Mouse (Mus musculus) regulatory T cell (primary cell): ENCODE data around the gene Plk3.

Source experiments
- in situ Hi-C: fragments of 300-600 bp; cut with MboI, MseI; formaldehyde crosslinking; loops from one replicate; pipeline ENCODE4 v1.15.1; 2025; ENCODE audit warnings: high pct_unique_total_duplicates

Gene Plk3

GRCm38 (mm10) chr4:117139217-117139612, 5.5 kb upstream of the Plk3 start:
- in situ Hi-C loops: loop anchor here (25.0 kb wide), 1 partner anchor 1973 kb away; the partner anchor contains the start of gene Slc2a1

DNA sequence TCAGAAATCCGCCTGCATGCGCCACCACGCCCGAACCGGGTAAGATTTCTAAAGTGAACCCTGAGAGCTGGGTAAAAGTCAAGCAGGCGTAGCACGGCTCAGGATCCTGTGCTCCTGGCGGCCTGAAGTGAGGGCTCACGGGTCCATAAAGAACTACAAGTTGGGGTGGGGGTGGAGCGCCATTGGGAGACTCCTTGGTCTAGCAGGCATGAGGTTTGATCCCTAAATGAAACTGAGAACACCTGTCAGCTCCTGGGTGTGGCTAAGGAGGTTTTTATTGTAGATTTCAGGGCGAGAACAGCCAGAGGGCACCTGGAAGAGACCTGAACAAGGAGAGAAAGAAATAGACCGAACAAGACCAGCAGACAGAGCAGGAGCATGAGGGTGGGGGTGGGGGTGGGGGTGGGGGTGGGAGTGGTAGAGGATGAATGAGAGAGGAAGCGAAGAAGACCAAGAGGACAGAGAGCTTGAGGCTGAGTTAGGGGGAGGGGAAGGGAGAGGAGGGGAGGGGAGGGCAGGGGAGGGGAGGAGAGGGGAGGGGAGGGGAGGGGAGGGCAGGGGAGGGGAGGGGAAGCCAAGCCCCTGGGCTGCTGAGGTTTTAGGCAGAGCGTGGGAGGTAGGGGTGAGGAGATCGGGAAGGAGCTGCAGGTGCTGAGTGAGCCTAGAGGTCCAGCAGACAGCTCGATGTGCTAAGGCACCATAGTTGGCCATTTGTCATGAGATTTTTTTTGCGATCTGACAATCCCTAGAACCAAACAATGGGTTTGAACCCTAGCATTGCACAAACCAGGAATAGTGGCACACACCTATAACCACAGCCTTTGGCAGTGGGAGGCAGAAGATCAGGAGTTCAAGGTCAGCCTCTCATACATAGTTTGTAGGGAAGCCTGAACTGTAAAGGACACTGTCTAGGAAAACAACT, 4.8 kb upstream of the Plk3 start:
- in situ Hi-C loops: loop anchor here (25.0 kb wide), 1 partner anchor 1974 kb away; the partner anchor contains the start of gene Slc2a1

- in situ Hi-C loops: loop anchor here (25.0 kb wide), 1 partner anchor 1976 kb away; the partner anchor contains the start of gene Slc2a1
These were observed 2.3 kb upstream of the Plk3 start for GRCm38 (mm10) chr4:117136034-117136433.

DNA sequence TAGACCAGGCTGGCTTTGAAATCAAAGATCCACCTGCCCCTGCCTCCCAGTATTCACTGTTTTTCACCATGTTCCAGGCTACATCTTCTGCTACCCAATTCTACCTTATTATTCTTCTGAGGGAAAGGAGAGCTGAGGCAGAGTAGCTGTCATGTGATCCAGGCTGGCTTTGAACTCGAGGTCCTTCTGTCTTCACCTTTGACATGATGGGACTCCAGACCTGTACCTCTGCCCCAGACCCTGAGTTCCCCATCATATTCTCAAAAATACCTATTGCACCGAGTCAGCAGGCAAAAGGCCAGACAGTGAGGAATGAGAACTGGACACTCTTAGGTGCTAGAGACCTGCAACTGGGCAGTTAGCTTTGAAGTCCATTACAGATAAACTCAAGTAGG, 835 bp upstream of the Plk3 start:
- in situ Hi-C loops: loop anchor here (5.0 to 25.0 kb wide), 2 partner anchors 312 to 1978 kb away; partner anchors contain the start of genes Hpdl and Slc2a1

DNA sequence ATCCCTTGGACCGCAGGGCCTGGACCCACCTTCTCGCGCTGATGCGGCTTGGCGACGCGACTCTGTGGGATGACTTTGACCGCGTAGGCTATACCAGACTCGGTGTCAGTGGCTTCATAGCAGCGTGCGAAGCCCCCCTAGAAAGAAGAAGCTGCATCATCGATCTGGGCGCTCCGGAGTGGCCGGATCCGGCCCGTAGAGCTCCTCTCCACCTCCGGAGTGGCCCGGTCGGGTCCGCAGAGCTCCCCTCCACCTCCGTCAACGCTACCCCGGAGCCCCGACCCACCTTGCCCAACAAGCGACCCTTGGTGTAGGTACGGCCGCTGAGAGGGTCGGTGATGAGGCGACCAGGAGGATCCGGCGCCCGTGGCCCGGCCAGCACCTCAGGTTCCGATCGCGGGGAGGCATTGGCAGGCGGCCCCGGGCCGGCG, 382 bp downstream of the Plk3 start:
- in situ Hi-C loops: loop anchor here (5.0 to 25.0 kb wide), 2 partner anchors 311 to 1979 kb away; partner anchors contain the start of genes Hpdl and Slc2a1

DNA sequence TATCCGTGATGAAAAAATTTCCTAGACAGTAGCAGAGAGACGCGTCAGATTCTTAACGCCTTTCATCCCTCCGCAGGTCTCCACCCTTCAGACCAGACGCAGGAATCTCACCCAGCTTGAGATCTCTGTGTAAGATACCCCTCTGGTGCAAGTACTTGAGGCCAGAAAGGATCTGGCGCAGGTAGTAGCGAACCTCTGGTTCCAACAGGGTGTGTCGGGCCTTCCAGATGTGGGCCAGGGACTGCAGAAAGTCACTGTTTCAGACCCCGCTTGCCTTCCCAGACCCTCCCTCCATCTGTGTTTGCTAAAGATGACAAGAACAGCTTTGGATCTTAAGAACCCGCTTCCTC, 994 bp downstream of the Plk3 start:
- in situ Hi-C loops: loop anchor here (5.0 to 25.0 kb wide), 2 partner anchors 310 to 1980 kb away; partner anchors contain the start of genes Hpdl and Slc2a1

- in situ Hi-C loops: loop anchor here (5.0 to 25.0 kb wide), 2 partner anchors 310 to 1980 kb away; partner anchors contain the start of genes Hpdl and Slc2a1
These were observed 1.6 kb downstream of the Plk3 start for GRCm38 (mm10) chr4:117131890-117132793.

DNA sequence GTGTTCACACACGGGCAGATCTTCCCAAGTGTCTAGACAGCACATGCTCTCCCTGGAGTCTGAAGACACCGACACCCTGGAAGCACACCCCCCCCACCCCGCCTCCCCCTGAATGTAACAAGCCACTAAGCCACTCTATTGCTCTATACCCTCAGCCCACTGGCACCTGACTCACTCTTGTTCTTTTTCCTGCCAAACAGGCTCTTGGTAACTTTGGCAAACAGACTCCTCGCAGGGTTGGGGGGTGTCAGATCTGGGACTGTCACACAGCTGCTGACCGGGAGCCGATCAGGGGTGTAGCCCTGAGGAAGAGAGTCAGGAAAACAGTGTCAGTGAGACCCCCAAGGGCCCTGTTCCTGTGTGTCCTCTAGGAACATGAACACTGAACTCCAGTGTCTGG, 2.6 kb downstream of the Plk3 start:
- in situ Hi-C loops: loop anchor here (5.0 to 25.0 kb wide), 2 partner anchors 309 to 1981 kb away; partner anchors contain the start of genes Hpdl and Slc2a1

DNA sequence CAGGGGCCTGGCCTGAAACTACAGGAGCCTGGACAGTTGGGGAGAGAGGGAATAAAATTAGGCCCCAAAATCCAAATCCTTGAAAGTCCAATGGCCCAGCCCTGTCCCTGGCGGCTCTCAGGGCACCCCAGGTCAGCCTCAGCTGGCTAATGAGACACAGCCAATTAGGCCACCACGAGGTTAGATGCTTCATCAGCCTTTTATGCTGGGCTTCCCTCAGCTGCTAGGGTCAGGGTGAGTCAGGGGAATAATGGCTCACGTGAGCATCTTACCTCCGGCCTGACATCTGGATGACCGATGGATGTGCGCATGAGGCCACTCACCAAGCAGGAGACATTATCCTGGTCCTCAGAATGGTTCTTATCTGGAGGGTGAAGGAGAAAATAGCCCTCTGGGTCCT, 3.0 kb downstream of the Plk3 start:
- in situ Hi-C loops: loop anchor here (5.0 to 25.0 kb wide), 2 partner anchors 308 to 1982 kb away; partner anchors contain the start of genes Hpdl and Slc2a1

GRCm38 (mm10) chr4:117127991-117128686, 5.6 kb downstream of the Plk3 start:
- in situ Hi-C loops: loop anchor here (25.0 kb wide), 1 partner anchor 1984 kb away; the partner anchor contains the start of gene Slc2a1

GRCm38 (mm10) chr4:117126675-117127290, 7.0 kb downstream of the Plk3 start, which contains the start of gene Tctex1d4:
Gene Tctex1d4, plus strand, starts transcription at chr4:117126794.
- in situ Hi-C loops: loop anchor here (25.0 kb wide), 1 partner anchor 1986 kb away; the partner anchor contains the start of gene Slc2a1

DNA sequence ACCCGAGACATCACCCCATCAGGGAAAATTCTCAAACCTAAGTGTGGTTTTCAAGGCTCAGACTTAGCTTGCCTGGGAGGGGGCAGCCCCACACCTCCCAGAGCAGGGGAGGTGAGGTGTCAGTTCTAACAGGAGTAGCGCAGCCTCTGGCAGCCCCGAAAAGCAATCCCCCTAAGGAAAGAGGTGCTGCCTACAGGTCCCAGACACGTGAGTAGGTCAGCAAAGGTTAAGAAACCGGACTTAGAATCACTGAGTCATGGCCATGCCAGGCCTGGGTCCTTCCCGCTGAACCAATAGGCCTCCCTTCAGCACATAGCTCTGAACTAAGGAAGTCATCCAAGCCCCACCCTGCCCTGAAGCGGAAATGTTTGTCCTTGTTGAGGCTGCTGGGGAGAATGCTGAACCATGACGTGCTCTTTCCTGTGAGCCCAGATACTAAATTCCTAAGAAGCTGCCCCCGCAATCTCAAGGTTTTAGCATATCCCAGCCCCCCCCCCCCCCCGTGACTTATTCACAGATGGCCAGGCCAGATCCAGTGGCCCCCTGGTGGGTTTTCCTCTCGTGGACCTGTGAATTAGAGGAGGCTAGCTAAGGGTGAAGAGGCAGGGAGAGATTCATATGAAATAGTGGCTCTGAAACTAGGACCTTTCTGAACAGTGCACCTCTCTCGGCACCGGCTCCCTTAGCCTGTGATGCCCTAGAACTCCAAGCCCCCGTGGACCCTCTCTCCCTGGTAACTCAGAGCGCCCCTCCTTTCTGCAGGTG, 7.7 kb downstream of the Plk3 start:
- in situ Hi-C loops: loop anchor here (25.0 kb wide), 1 partner anchor 1986 kb away; the partner anchor contains the start of gene Slc2a1

DNA sequence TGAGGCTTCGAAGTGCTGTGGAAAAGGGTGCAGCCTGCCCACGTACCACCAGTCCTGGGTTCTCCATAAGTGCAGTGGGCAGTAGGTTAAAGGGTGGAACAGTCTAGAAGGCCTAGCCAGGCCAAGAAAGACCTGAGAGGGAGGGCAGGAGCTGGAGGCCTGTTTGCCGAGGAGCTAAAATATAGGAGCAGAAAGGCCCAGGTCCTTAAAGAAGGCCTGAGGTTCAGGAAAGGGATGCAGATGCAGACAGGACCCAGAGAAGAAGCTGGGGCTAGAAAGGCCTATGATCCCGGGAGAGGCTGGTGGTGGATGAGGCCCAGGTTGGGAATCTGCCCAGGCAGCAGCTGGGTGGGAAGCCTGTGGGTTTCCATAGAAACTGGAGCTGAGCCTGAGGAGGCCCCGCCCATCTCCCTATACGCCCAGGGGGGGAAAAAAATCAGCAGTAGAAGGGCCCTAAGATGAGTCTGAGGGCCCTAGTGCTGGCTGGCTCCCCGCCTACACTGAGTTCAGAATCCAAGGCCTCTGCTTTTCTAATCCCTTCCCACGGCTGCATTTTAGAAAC, 8.3 kb downstream of the Plk3 start, which contains the start of gene Btbd19:
Gene Btbd19 (minus strand): TSS at position 378 of the 562 bp plus-strand sequence.
- in situ Hi-C loops: loop anchor here (25.0 kb wide), 1 partner anchor 1987 kb away; the partner anchor contains the start of gene Slc2a1

DNA sequence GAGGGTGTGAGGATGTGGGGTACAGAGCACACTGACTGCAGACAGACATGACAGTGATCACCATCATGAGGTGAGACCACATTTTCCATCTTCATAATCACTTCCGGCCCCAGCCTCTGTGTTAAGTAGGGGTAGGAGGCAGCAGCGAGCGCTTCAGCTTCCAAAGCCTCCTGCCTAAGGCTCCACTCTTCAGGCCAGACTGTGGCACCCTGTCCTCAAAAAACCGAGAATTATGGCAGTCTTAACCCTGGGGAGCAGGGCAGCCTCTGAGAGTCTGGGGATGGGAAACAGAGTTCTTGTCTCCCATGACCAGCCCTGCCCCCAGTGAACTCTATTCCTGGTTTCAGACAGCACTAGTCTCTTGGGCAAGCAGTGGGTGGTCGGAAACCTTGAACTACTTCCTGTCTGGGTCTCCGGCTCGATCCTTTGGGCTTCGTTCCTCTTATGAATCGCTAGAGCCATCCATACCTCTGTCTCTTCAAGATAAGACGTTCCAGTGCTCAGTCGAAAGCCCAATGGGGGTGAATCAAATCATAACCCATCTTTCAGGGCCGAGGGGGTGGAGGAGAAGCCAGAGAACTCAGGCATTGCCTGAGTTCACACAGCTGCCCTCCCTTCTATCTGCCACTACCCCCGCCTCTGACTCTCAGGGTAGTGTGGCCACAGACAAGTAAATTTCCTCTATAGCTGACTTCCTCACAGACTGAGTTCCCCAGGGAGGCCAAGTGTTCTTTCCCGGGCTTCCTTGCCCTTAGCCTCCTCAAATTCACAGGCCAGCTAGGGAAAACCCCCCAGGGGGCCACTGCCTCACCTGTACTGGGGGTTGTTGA, 9.0 kb downstream of the Plk3 start:
- in situ Hi-C loops: loop anchor here (5.0 to 25.0 kb wide), 2 partner anchors 497 to 1988 kb away; partner anchors contain the start of genes Nasp and Slc2a1

- in situ Hi-C loops: loop anchor here (5.0 kb wide), 1 partner anchor 497 kb away; the partner anchor contains the start of gene Nasp
These were observed 9.6 kb downstream of the Plk3 start for GRCm38 (mm10) chr4:117124218-117124517.

- in situ Hi-C loops: loop anchor here (5.0 kb wide), 1 partner anchor 496 kb away; the partner anchor contains the start of gene Nasp
These were observed 10.1 kb downstream of the Plk3 start for GRCm38 (mm10) chr4:117123546-117124217.

DNA sequence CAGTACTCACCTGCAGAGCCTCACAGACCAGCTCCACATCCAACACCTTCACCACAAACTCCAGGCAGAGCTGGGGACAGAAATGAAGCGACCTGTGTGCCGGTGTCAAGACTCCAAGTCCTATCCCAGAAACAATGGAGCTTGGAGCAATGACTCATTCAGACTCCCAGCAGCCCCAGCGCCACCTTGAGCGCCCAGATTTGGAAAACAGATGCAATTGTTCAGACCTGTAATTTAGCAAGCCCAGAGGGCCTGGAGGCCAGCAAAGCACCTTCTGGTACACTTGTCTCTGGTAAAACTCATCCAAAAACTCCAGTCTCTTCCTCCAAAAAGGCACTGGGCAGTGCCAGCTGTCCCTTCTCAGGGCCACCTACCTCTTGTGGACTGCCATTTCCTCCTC, 11.6 kb downstream of the Plk3 start:
- in situ Hi-C loops: loop anchor here (5.0 kb wide), 1 partner anchor 495 kb away; the partner anchor contains the start of gene Nasp
